Mouse (Mus musculus) T-helper 17 cell (primary cell): ENCODE data around the gene Susd5.

Experiments
- in situ Hi-C, 2 experiments: fragments of 300-600 bp; cut with MboI, MseI; formaldehyde crosslinking; loops; 1 replicate in 1 of 2; 2 replicates in 1 of 2; pipeline ENCODE4 v1.15.1; 2025; ENCODE audit warnings: high pct_unique_total_duplicates in 2 of 2

Susd5 gene

DNA sequence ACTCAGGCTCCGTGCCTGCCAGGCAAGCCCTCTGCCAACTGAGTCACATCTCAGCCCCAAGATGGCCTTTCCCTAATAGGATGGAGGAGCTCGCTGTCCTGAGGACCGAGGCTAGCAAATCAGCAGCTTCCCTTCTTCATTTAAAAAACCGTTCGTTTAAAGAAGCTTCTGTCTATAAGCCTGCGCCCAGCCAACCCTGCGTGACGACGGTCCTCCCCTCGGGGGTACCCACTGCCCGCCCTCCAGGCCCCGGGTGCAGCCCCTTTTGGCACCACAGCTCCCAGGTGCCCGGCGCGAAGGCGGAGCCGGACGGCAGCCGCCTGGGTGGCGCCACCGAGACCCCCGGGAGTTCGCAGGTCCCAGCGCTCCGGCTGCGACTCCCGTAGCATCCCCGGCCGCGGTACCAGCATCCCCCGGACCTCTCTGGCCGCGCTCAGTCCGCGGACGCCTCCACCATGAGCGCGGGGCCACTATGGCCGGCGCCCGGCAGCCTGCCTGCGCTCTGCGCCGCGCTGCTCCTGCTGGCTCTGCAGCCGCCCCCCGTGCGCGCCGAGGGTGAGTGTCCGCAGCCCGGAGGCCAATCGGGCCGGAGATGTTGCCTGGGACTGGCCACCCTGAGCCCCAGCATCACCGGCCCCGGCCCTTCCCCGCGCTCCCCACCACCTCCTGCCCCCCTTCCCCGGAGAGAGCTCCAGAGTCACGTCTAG, at the start of gene Susd5:
TSS of gene Susd5 (plus strand) at position 51 of the 707 bp plus-strand sequence.
- in situ Hi-C loops = no loop called here

DNA sequence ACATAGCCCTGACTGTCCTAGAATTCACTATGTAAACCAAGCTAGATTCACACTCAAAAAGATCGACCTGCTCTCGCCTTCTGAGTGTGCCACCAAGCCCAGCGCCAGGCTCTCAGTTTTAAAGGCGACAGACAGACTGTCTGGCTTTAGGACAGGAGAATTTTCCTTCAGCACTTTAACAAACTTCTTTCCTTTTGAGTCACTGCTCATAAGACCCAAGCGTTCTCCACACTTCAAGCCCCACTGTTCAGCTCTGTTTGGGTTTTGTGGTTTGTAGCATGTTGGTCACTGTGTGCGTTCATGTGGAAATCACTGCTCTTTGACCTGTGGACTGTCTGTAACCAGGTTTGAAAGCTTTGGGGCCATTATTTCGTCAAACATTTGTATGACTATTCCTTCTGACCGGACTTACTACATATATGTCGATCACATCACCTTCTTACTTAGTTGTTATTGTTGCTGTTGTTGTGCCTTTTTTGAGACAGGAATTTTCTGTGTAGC, 49.0 kb upstream of the Susd5 start:
- in situ Hi-C loops = no loop called here

DNA sequence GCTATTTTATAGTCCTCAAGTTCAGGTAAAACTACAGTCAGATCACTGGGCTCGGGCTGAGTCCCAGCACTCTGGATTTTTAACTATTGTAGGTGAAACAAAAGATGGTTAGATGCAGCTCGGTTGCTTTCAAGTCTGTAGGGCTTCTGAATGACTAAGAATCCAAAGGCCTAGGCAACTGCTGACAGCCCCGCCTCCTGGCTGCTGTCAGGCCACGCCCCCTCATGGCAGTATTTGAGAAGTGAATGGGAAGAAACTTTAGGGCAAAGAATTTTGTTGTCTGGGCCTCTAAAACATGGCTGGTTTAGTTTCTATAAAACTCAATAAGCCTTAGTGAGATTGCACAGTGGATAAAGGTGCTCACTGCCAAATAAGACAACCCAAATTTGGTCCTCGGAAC, 47.4 kb upstream of the Susd5 start:
- in situ Hi-C loops = no loop called here

DNA sequence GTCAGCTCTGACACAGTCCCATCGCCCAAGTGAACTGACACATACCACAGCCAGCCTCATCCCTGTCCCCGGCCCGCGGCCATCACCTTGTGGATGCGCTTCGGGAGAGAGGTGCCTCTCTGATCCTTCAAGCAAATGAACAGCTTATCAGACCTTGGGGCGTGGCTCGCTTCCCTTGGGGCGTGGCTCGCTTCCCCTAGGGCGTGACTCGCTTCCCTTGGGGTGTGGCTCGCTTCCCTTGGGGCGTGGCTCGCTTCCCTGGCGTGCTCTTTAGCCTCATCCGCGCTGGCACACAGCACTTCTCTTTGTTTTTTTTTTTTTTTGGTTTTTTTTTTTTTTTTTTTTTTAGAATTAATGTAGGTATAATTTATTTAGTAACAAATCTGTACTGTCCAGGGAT, 45.7 kb upstream of the Susd5 start:
- in situ Hi-C loops = no loop called here

DNA sequence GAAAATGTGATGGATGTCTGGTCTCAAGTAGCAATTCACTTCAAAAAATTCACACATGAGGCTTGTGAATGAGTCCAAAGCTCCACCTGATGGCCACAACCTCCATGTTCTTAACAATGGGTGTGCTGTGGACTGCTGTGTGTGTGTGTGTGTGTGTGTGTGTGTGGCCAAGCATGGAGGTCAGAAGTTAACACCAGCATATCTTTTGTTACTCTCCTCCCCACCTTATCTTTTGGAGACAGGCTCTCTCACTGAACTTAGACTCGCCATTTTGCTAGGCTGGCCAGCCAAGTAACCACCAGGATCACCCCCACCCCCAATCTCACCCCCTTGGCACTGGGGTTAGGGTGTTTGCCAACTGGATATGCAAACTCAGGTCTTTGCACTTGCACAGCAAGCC, 42.9 kb upstream of the Susd5 start:
- in situ Hi-C loops = no loop called here

DNA sequence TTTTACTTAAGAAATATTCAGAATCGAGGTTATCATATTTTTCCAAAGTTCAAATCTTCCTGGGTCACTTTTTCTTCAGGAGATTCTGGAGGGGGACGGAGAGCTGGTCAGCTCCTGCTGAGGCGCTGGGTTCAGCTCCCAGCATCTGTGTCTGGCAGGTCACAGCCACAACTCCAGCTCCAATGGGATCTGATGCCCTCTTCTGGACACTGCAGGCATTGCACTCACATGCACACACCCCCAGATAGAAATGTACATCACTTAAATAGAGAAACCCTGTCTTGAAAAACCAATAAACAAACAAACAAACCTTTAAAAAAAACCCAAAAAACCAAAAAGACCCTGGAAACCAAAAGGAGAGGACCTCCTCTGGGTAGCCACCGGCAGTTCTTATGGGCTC, 41.2 kb upstream of the Susd5 start:
- in situ Hi-C loops = no loop called here

DNA sequence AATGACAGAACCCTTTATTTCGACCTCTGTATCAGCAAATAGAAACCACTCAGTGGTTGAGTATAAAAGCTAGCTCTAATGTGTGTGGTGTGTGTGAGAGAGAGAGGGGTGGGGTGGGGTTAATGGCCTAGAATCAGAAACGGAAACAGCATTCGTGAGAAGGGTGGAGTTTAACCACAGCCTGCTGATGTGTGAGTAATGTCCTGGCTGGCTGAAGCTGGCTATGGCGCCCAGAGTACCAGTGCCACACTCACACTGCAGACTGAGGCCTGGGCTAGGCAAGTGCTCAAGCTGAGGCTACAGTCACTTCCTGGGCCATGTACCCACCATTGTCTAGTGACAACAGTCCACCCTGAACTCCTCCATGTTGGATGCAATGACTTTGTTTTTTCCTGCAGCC, 40.5 kb upstream of the Susd5 start:
- in situ Hi-C loops = no loop called here

DNA sequence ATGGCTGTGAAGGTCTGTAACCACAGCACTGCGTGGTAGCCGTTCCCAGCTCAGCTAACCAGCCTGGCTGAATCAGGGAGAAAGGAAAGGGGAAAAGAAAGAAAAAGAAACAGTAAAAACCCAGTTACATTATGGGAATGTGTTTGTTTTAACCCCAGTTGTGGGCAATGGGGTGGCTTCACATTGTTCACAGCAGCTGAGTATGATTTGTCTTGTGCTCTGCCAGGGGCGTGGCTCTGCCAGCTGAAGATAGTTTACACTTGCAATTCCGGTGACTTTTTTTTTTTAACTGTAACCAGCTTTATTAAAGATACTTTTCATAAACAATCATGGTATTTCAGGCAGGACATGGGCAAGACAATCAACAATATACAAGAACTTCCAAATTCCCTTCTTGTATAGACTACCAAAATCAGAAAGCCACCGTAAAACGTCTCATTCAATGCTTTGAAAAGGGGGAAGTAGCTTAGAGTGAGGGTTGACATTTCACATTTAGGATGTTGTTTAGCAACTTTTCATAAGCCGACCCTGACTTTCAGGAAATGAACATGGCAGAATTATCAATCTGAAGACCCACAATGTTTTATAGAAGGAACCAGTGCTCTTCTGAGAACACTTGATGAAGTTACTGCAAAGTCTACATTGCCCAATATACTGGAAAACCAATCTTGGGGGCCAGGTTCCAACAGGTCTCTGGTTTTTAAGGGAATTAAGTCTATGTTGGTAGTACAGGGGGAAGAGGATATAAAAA, 37.8 kb upstream of the Susd5 start:
- in situ Hi-C loops = no loop called here

DNA sequence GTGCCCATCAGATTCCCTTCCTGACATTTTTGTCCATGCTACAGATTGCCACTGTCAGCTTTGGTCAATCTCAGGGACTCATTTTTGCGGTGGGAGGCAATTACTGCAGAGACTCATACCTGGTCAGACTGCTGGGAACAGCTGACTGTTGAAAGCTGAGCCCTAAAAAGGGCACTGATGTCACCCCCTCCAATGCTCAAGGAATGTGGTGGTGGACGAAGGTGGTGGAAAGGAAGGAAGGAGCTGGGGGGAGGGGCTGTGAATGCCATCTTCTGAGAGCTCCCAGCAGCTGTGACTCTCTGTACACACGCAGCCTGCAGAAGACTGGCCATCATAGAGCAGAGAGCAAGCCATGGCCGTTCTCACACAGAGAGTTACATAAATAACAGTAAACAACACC, 34.8 kb upstream of the Susd5 start:
- in situ Hi-C loops = no loop called here

DNA sequence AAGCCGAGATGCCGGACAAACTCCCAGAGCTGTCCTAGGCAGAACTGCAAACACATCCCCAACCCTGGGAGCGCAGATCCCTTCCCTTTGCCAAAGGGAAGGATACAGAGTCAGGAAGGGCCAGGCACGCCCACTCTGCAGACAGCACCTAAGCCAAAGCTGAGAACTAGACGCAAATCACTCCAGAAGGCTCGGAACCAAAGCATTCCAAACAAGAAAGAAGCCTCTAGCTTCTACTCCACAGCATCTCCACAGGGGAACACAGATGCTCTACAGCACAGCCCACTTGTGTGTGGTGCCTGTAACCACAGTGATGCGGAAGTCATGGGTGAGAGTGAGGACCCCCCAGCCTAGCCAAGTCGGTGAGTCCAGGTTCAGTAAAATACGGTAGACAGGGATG, 31.8 kb upstream of the Susd5 start:
- in situ Hi-C loops = loop anchor here in 1 of 2 experiments (5.0 kb wide), 1 partner anchor 542 kb away; no protein-coding TSS in a partner anchor

DNA sequence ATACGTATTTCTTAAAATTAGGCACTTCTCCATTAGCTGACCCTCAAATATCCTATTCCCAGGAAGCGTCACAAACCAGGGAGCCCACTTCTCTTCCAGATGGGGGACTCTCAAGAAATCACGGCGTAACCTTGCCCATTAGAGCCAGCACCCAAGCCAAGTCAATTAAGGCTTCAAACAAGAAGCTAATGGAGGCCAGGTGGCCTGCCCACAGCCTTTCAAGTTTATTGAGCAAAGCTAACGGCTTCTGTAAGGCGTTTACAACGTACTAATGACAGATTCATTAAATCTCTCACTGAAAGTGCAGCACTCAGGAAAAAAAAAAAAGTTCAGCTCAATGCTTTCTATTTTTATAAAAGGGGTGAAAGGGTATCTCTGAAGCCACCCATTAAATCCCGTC, 31.1 kb upstream of the Susd5 start:
- in situ Hi-C loops = loop anchor here in 1 of 2 experiments (5.0 kb wide), 1 partner anchor 541 kb away; no protein-coding TSS in a partner anchor

DNA sequence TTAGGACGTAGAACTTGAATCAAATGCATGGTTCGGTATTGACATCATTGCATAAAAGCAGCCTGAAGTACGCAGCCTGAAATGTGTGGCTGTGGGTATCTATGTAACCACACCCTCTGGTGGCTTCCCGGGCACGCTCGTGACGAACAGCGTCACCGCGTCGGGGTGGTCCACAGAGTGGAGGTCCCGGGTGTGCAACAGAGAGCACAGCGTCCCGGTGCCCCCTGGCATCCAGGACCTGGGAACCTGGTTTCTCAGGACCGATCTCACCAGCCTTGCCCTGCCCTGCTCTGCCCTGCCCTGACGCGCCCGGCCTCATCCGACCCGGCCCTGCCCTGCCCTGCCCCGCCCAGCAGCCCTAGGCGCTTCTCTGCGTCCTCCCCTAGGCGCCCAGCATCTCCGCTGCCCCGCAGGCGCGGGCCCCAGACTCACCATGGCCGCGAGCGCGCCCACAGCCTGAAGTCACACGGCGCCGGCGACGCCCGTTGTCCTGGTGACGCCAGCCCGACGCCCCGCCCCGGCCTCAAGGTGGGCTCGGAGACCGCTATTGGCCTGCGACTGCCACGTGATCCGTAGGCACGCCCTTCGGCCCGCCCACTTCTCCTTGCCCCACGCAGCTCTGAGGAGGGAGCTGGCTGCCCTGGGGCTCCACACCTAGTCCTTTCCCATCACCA, 30.5 kb upstream of the Susd5 start:
- in situ Hi-C loops = loop anchor here in 1 of 2 experiments (5.0 kb wide), 1 partner anchor 541 kb away; no protein-coding TSS in a partner anchor

DNA sequence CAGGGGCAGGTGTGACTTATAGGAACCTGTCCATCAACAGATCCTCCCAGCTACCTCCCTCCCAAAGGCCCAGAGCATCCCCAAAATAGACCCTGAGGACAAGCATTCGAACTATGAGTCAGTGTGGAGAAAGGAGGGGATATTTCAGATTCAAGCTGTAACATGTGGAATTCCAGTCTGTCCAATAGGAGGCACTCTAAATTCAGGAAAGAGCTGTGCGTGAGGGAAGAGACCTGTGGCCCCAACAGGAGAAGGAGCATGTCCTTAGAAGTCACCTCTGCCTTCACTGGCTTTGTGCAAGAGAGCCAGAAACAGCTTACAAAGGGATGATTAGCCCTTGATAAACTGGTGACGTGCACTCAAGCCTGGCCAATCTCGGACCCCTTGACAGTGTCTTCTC, 16.0 kb upstream of the Susd5 start:
- in situ Hi-C loops = no loop called here

DNA sequence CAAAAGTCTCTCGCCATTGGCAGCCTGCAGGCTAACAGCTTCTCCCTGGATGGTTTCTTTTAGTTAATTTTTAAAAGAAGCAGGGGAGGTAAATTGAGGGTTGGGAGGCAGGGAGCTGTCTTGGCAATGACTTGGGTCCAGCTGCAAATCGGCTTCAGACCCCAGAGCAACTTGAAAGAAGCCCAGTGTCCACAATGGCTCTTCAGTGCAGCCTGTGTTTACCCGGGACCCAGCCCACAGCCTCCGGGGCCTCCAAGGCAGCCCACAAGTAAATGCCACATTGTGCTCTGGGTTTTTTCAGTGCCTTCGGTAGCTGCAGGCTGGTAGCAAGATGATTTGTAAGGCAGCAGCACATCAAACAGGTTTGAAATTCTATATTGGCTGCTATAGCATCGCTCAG, 14.4 kb upstream of the Susd5 start:
- in situ Hi-C loops = no loop called here

DNA sequence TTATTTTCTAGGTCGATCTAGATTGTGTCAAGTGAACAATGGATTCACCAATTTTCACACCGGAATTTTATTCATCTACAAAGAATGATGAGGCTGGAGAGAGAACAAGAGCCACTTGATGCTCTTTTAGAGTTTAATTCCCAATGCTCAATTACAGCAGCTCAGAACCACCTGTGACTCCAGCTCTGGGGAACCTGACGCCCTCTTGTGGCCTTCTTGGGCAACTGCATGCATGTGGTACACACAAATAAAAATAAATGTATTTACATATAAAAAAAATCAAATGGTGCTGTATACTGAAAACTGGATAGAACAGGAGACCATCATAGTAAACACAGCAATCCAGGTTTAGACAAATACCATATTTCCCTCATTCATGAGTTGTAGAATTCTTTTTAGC, 12.5 kb upstream of the Susd5 start:
- in situ Hi-C loops = no loop called here

DNA sequence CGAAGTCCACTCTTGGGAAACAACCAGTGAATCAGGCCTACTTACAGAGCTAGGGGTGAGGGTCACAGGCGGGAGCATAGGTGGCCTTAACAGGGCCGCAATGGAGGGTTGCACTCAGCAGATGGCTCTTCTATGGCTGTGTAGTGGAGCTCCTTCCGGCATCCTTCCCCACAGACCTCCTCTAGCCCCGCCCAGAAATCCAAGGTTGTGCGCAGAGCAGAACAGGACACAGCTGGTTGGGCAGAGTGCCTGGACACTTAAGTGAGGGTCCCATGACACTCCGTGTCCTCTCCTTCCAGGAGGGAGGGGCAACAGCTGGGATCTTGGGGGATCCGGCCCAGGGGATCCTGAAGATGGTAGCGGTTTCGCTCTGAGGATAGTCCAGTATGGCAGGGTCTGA, 10.9 kb upstream of the Susd5 start, which contains the start of gene Fbxl2:
TSS of gene Fbxl2 (minus strand) at position 164 of the 400 bp plus-strand sequence.
- in situ Hi-C loops = no loop called here

DNA sequence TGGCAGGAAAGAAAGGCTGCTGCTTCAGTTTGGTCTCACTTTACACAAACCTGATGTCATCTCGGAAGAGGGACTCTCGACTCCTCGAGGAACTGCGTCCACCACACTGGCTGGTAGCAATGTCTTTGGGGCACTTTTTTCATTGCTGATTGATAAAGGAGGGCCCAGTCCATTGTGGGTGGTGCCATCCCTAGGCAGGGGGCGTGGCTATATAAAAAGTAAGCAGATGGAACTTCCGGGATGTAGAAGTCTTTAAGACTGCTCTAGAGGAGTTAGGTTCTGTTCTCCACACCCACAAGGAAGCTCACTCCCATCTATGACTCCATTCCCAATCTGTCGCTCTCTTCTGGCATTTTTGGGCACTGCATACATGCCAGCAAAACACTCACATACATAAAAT, 10.3 kb upstream of the Susd5 start:
- in situ Hi-C loops = no loop called here

DNA sequence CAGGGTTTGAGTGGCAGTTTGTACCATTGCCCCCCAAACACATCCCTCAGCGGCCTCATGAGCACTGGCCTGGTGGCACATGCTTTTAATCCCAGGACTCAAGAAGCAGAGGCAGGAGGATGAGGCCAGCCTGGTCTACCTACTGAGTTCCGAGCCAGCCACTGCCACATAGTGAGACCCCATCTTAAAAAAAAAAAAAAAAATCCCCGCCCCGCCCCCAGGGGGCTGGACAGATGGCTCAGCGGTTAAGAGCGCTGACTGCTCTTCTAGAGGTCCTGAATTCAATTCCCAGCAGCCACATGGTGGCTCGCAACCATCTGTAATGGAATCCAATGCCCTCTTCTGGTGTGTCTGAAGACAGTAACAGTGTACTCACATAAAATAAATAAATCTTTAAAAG, 6.8 kb upstream of the Susd5 start:
- in situ Hi-C loops = no loop called here

DNA sequence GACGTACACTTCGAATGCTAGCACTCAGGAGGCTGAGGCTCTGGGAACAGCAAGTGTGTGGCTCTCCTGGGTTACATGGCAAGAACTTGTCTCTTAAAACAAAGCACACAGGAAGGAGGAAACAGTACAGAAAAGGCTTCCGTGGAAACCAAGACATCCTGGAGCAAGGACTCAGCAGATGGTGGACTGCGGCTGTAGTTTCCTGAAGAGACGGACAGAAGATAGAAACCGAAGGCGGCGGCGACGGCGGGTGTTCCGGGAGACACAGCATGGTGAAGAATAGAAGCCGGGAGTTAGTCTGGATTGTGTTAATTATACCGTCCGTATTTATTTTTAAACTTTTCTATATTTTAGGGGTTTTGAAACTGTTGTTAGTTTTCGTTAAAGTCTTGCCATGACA, 6.2 kb upstream of the Susd5 start:
- in situ Hi-C loops = no loop called here

DNA sequence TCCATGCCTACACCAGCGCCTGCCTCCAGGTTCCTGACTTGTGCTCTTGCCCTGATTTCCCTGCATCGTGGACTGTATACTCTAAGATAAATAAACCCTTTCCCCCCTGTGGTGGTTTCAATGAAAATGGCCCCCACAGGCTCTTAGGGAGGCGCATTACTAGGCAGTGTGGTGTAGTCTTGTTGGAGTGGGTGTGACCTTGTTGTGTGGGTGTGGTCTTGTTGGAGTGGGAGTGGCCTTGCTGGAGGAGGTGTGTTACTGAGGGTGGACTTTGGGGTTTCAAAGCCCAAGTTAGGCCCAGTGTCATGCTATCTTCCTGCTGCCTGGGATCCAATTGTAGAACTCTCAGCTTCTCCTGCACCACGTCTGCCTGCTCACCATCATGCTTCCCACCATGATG, 4.9 kb upstream of the Susd5 start:
- in situ Hi-C loops = no loop called here

DNA sequence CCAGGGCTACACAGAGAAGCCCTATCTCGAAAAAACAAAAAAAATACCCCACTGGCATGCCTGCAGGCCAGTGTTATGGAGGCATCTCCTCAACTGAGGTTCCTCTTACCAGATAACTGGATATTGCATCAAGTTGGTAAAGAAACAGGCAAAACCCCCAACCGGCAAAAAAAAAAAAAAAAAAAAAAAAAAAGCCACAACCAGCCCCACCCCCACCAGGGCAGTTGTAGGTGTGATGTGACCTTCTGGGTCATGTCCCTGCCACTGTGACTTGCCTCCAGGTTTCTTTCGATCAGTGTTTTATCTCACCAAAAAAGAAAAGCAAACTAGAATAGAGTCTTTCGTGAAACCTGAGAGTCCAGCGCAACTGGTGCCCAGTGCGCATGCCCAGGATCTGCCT, 4.1 kb upstream of the Susd5 start:
- in situ Hi-C loops = no loop called here

DNA sequence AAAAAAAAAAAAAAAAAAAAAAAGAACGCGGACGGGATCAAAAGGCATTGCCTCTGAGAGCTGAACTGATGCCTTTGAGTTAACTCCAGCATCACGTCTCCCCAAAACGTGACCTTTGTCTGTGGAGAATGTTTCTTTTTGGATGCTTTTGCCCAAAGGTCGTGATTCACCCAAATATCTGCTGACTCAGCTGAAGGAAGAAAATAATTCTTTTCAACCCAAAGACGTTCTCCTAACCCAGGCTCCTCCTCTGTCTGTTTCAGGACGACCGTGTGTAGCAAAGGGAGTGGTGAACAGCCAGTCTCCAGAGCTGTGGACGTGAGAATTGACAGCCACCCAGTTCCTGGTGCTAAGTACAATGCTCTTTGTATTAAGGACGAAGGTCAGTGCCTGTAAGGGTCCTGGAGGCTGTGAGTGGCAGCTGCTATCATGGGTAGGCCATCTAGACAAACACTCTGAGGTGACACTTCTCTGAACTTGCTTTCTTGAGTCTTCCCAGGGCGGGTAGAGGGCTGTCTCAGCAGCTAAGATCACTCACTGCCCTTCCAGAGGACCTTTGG, 11.6 kb downstream of the Susd5 start:
- in situ Hi-C loops = no loop called here
